Mouse (Mus musculus) frontal cortex, postnatal 10 days (tissue): ENCODE data around the gene Maml3.

Experiments
- DNase-seq, 2 experiments: peaks; one replicate each; pipeline ENCODE4 v3.0.0; 2022; ENCODE audit warnings: low spot score in 2 of 2, mixed read lengths in 1 of 2

Gene Maml3

DNA sequence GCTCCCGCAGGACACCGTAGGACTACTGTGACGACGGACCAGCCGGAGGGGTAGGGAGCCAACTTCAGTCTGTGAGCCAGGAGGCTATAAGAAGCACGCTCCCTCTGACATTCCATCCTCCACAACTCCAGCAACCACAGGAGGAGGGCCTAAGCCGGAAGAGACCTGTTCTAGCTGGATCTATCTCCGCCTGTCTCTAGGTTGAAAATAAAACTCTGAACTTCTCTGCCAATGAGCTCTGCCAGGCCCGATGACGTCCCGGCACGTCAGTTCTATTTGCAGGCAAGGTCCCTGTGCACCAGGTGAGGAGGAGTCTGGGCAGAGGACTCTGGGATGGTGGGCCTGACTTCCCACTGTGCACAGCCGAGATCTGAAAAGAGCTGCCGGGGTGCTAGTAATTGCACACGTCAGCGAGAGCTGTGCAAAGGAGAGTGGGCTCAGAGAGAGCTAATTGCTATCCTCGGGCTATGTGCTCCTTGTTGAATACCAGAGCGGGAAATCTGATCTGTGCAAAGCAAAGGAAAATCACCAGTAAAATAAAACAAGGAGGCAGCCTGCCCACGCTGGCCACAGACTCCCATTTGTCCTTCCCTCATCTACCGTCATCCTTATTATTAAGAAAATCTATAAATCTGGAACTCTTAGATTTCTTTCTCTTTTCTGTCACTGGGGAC, 58.7 kb downstream of the Maml3 start:
- DNase-seq = peak; percentile 79 to 88

DNA sequence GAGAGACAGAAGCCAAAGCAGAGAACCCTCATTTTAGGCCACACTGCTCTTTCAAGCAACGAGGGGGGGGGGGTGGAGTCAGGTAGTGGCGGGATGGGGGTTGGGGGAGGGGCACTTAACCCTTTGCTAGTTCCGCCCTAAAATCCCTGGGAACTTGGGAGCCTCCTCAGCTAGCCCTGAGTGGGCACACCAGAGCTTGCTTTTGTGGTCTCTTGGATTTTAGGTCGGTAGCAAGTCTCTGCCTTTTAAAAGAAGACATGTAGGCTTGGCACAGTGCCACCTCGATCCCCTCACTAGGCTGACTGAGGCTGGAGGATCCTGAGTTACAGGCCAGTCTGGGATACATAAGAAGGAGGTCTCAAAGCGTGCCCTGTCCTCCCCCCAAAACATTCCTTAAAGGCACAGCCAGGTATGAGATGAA, 59.6 kb downstream of the Maml3 start:
- DNase-seq = peak; percentile 27 to 36

DNA sequence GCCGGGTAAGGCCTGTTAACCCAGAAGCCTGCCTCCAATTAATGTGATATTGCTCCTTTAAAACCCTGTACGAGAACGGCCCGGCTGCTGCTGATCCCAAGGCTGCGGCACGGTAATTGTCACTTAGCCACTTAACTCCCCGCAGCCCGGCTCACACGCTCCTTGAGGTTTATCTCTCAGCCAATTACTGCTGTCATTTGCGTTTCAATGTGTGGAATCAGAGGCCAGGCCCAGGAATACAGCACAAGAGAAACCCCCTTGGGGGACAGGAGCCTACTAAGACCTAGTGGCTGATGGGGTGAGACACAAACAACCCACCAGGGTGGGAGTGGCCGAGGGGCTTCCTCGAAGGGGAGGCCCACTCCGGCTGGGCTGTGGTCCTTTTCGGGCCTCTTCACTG, 60.2 kb downstream of the Maml3 start:
- DNase-seq = no peak

DNA sequence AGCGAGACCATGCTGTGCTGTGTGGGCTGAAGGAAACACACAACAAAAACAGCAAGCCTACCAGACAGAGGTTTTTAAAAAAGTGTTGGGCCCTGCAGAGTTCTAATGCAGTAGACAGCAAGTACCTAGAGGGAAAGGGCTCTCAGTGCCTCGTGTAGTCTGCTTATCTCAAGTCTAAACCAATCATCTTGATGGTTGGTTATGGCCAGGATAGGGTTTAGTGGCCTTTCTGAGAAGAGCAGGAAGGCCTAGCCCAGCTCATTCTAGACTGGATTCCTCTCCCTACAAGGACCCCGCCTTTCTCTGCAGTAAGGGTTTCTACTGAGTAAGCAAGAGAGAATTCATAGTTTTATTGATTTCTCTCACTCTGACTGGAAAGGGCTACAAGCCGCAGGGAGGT, 61.0 kb downstream of the Maml3 start:
- no peak for DNase-seq

DNA sequence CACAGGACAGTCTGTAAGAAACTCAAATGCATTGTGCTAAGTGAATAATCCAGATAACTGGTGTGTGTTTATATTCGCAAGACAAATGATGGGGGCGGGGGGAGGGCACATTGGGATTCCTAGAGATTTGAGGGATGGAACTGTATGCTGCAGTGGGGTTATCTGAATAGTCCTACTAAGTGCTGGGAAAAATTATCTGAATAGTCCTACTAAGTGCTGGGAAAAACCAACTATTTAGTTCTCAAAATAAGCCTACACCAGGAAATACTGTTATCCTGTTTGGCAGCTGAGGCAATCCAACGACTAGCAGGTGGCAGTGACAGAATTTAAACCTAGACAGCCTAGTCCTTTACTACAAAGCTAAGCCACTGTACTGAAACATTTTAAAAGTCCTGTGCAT, 62.2 kb downstream of the Maml3 start:
- DNase-seq = no peak

DNA sequence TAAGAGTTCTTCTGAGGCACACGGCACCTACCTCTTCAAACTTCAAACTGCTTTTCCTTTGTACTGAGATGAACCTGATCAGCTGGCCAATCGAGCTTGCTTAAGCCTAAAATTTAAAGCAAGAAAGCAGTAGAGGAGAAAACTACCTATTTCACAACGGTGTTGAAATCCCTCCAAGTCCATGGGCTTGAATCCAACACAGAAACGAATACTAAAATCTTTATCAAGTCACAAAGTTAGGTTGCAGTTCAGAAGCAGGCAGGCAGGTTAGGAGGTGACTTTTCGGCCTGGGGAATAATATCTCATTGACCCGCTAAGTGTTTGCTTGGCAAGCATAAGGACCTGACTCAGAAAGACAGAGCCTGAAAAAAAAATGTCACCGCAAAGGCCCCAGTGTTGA, 64.9 kb downstream of the Maml3 start:
- no peak for DNase-seq

DNA sequence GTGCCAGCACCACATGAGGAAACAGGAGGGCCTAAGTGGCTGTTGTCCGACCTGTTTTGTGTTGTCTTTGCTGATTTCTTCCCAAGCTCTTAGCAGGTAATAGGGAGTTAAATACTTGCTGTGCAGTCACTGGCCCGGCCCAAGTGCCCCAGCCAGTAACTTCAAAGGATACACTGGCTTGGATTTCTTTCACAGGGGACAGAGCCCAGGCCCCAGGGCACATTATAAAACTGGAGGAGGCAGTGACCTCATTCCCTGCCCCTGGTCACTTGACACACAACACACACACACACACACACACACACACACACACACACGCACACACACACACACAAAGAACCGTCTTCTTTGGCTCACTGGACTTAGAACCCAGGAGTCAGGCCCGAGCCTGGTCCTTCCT, 67.6 kb downstream of the Maml3 start:
- no peak for DNase-seq

DNA sequence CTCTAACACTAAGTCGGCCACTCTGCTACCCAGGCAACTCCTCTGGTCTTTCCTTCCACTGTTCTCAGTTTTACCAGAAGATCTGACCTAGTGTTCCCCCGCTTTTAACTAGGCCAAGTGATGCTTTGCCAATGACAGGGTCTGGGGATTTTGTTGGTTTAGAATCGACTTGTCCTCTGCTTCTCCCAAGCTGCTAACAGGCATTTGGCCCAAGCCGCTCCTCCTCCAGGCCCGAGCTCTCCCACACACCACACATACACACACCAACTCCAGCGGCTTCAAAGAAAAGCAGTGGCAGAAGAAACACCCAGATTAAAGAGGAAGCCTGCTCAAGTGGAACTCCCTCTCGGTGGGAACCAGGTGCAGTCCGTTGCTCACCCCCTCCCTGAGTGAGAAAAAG, 69.5 kb downstream of the Maml3 start:
- no peak for DNase-seq

DNA sequence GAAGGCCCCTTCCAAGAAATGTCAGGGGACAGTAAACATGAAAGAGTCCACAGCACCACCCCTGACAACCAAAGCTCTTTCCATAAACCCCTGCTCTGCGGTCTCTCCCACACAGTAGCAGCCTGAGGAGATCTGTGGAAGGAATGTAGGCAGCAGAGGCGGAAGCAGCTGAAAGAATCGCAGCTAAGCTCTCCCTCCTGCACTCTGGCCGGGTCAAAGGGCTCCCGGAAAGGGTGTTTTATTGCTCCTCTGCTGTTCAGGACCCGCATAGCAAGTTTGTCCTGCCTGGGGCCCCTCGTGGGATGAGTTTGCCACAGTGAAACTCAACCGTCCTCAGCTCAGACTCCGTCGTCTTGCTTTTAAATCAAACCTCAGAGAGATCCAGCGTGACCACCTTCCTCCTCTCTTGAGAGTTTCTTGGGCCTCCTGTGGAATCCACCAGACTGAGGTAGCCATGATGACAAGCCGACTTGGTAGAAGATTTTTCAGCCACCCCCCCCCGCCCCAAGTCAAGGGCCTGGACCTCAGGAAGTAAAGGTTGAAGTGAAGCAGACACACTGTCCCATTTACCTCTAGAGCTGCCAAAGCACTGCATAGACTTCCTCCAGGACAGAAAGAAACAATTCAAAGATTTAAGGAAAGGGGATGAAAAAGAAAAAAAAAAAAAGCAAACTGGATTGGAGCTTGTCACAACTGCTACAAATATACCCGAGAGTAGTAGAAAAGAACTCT, 70.9 kb downstream of the Maml3 start:
- no peak for DNase-seq

DNA sequence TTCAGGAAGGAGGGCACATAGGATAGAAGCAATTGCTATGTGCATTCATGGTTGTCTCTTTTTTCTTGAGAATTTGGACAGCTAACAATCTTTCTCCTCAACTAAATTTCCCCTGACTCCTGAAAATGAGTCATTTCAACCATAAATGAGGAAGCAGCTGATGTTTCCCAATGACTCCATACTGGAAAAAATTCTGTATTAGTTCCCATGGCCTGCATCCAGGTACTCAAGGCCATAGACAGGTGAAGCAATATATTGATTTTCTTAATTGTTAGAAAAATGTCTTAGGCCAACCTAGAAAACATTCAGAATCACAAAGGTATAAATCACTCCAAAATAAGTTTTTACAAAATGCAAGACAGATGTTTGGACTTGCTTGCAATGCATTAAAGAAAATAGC, 73.5 kb downstream of the Maml3 start:
- DNase-seq = no peak

DNA sequence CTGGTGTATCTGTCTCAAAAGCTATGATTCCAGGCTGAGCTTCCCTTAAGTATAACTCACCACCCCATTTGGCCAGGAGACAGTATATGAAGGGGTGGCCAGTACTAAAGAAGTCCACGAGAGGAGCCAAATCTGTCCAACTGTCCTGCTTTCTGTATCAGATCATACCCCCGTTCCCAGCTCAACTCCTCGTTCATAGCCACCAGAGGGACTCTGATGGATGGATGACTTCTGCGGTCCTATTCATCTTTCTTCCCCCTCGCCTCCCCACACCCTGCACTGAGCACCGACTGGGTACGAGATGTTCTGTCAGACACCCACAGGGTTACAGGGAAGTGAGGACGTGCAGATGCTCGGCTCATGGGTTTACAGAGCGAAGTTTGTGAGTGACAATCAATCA, 74.8 kb downstream of the Maml3 start:
- DNase-seq = no peak

DNA sequence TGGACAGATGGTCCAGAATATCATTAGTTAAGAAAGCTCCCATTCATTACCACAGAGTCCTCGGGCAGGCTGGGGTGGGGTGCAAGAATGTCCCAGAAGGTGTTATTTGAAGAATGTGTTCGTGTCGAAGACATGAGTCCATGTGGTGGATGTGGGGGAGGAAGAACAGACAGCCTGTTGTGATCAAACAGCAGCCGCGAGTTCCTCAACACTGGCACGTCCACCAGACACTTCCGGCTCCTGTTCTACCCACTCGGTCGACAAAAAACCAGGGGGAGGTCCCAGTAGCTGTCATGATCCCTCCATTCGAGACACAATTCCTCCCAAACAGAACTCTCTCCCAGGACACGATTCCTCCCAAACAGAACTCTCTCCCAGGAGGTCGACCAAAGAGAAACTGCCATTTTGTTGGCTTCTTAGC, 75.2 kb downstream of the Maml3 start:
- peak; percentile 38 to 59 for DNase-seq

DNA sequence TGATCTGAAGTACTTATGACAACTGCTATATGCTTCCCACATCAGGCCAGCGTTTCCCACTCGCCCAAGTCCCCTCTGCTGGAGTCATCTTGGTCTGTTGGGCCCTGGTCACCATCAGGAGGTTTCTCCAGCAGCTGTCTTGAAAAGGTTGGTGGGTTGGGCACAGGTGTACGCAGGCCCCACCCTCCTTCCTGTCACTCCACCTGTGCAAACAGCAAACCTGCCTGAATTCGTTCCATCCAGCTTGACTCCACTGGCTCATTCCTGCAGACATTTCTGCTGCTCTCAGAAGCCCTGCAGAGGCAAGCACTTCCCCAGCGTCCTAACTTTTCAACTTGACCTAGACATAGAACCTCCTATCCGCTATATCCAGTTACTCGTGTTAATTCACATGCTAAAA, 76.9 kb downstream of the Maml3 start:
- DNase-seq = no peak

DNA sequence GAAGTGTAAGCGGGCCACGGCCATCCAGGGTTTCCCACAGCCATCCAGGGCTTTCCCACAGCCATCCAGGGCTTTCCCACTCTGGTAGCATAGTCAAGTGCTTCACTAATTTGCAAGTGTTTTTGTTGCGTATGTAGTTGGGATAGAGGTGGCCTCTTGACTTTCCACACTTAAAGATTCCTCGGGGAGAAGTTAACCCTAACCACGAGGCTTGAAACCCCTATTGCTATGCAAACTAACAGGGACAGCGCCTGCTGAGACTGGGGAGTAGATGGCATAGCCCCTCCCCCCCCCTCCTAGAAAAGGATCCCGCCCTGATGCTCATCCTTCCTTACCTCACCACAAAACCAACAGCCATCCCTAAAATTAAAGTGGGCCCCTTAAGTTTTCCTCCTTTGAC, 82.4 kb downstream of the Maml3 start:
- DNase-seq = no peak

DNA sequence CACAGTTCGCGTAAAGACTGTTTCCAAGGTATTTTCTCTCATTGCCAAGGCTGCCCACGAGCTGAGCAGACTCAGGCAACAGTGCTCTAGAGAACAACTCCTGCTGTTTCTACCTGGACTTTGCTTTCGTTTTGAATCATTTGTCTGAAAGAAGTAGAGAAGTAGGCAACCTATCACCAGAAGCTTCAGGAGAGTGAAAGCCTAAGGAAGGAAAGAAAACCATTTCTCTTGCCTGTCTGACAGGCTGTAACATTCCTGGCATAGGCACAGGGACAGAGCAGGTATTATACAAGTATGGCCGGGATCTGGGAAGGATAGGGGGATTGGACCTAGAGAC, 86.8 kb downstream of the Maml3 start:
- no peak for DNase-seq

DNA sequence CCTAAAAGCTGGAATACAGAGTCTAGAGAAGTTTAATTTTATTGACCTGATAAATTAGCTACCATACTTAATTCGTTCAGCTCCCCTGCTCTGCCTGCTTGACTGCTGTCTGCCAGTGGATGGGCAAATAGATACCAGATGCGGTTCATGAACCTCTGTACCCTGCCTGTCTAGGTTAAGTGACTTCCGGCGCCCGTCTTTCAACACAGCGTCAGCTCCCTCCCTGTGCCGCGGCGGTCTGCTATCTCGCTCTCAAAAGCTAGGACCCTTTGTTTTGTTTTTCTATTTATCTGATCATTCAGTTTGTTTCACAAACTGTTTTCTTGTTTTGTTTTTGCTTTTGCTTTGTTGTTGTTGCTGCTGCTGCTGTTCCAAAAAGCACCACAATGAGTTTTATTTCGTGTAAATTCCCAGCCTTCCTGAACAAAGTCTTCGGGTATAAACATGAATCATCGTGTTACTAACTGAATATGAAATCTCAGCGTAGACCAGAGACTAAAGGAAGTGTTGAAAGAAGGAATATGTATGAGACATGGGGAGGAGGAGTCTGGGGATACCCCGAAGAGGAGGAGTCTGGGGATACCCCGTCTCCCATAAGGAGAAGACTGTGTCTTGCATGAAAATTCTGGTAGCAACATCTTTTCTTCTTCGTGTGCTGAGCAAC, 87.3 kb downstream of the Maml3 start:
- DNase-seq = no peak

DNA sequence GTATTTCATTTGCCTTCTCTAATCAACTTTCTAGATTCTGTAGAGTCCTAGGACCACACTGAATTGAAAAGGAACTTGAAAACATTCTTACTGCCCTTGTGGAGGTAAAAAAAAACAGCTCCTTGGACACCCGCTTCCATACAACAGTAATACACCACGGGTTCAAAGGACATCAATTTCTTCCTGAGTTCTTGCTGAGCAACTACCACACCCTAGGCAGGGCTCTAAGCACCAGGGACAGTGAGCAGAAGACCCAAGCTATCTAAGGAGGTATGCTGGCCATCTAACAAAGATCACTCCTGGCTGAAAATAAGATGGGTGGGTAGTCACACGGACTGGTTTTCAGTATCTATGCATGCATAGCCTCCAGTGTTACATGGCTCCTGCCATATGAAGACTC, 88.7 kb downstream of the Maml3 start:
- DNase-seq = no peak

DNA sequence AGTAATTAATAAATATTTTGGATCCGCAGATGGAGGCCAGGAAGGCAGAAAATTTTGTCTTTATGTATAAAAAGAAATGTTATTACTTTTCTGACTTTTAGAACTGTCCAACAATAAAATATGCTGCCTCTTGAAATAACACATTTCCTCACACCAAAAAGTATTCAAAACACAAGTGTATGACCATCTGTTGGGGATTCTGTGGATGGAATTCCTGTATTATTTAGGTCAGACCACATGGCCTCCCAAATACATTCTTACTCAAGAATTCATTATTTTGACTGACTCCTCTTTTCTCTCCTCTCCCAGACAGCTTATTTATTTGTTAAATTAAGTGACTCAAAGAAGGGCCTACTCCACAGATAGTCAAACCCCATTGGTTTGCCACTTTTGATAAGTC, 89.3 kb downstream of the Maml3 start:
- no peak for DNase-seq

DNA sequence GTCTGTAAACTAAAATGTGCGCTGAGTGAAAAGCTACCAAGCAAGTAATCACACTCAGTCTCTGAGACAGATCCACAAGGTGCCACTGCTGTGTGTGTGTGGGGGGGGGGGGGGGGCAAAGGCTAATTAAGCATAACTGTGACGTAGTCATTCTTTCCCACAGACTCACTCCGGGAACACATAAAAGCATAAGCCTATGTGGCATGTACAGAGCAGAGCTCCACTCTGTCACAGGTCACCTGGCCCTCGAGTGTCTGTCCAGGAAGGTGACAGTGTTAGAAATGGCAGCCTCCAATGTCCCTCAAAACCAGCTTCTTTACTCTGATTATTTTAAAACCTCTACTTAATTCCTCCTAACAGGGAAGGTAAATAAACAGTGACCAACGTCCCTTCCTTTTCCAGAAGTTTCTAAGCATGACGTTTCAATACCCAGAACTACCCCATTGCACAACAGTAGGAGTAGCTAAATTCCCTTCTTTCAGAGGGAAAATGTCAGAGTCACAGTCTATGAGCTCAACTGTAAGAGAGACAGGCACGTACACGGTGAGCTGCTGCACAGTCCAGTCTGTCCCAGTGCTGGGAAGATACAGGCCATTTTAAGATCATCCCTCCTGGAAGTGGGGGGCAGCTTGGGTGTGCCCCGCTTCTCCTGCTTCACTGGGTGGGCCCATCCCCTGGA, 93.7 kb downstream of the Maml3 start:
- DNase-seq = no peak

DNA sequence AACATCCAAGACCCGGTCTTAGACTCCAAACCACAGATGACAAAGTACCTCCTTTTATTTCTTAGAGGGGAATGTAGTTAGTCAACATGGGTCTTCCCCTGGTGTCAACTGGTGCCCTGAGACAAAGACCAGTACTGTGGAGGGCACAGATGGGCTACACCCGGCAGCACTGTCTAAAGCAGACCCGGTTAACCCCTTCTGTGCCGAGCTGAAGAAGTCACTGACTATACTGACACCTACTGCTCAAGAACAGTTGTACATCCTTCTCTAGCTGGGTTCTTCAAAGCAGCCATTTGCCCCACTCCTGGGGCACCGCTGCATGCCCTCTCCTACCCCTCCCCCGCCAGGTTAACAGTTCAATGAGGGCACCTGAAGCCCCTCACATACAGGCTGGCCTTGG, 95.6 kb downstream of the Maml3 start:
- peak; percentile 46 to 54 for DNase-seq

DNA sequence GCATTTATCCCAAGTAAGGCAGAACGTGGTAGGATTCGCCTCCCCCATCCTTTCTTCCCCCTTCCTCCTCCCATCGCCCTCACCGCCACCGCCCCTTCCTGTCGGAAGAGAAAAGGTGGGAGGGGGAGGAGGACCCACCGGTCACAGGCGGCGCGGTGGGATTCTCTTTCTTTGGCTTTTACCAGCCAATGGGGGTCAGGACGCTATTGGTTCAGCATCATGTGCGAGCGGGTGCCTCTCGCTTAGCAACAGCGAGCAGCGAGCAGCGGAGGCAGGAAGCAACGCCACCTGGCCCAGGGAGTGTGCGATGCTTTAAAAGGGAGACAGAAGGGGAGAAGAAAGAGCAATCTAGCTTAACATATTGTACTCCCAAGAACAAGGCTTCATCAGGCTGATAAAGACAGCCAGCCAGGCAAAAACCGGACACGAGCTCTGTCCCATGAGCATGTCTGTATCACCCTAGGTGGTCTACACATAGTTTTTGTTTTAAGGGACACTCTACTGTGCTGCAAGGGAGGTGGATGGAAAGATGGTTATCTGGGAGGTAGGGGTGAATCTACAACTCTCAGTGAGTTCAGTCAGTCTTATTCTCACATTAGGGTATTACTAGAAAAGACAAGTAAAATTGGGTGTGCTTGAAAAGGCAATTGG, 97.1 kb downstream of the Maml3 start:
- DNase-seq = peak; percentile 81 to 83

DNA sequence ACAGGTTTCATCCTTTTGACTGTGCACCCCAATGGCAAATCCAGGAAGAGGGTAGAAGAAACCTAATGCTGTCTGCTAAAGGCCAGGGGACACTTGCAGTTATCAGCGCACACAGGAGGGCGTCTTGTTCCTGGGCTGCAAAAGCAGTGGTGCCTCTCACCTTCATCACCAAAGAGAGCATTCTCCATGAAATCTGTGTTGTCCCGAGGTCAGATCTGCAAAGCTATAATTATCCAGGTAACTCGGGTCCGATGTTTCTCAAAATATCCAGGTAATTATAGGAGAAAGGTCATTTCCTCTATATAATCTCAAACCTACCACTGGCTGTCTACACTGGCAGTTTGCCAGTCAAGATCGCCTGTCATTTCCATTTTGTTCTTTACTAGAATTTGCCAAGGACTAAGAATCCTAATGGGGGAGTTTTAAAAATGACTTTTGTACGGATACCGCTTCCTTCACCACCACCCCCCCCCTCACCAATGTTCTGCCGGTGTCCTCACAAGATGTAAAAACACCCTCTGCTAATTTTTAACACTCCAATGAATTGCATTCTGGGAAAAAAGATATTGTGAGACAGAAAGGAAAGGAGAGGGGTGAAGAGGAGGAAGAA, 98.0 kb downstream of the Maml3 start:
- no peak for DNase-seq
